Mouse (Mus musculus) embryonic fibroblast, embryonic 13.5 days (primary cell): Measurements from ENCODE around the gene Mybpc2.

Experiments used
- CTCF ChIP-seq: IDR thresholded peaks from 2 replicates; pipeline ENCODE4 v1.5.1; 2011; ENCODE audit warnings: mild to moderate bottlenecking, control low read depth, low read length, moderate library complexity, borderline replicate concordance; ENCODE audit not compliant: insufficient read depth
- POLR2A ChIP-seq: IDR thresholded peaks from 2 replicates; pipeline ENCODE4 v1.6.1; 2011; ENCODE audit warnings: low read depth, mild to moderate bottlenecking, control low read depth, low read length, moderate library complexity

DNA sequence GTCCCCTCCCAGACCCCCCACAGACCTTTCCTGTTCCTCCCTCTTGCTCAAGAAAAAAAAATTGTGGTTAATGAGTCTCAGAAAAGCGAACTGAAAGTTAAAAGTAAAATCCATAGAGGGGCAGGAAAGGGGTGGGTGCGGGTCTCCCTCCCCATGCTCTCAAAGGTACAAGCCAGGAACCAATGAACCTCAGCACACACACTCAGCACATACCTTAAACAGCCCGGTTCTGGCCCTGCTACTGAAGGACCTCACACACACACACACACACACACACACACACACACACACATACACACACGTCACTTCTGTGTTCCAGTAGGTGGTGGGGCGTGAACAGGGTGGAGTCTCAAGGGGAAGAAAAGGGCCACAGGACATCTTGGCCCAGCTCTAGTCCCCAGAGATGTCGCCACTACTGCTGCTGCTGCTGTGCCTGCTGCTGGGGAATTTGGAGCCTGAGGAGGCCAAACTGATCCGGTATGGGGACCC lies 47.8 kb upstream of the Mybpc2 start, which contains the start of gene Napsa:
- TF ChIP-seq CTCF: no peak
- TF ChIP-seq POLR2A: no peak
